Mouse (Mus musculus) midbrain, embryonic 13.5 days (tissue): ENCODE results near the gene Mepce. TPM values are rescaled to one million over a fixed set of nuclear protein-coding genes. Genes with fewer than 3 reads are reported as not detected.
"Not testable (repeated sequence)": the region's sequence is repeated elsewhere in the genome, so short reads cannot be mapped to it uniquely, and the experiment has no call there.

Experiments
- ATAC-seq: fragments of 200-750 bp; cut with Nextera tagmentation; 2 replicates; pipeline ENCODE4 v1.8.0; 2017; ENCODE audit warnings: mild to moderate bottlenecking, moderate TSS enrichment, moderate library complexity
- H3K27ac ChIP-seq: fragments of 300-500 bp; sonication (generic); 2 replicates; pipeline ENCODE4 v1.5.1; 2015; ENCODE audit warnings: inconsistent platforms, mild to moderate bottlenecking, moderate library complexity
- H3K27me3 ChIP-seq: fragments of 300-500 bp; sonication (generic); 2 replicates; pipeline ENCODE4 v1.6.1; 2015; ENCODE audit warnings: mild to moderate bottlenecking, inconsistent platforms
- H3K36me3 ChIP-seq: fragments of 300-500 bp; sonication (generic); 2 replicates; pipeline ENCODE4 v1.6.1; 2015; ENCODE audit warnings: mild to moderate bottlenecking, inconsistent platforms
- H3K4me1 ChIP-seq: fragments of 300-500 bp; sonication (generic); replicated peaks from 2 replicates; pipeline ENCODE4 v1.6.1; 2015; ENCODE audit warnings: inconsistent platforms
- H3K4me2 ChIP-seq: fragments of 300-500 bp; sonication (generic); replicated peaks from 2 replicates; pipeline ENCODE4 v1.6.1; 2015; ENCODE audit warnings: moderate library complexity, mild to moderate bottlenecking, inconsistent platforms
- H3K4me3 ChIP-seq: fragments of 300-500 bp; sonication (generic); replicated peaks from 2 replicates; pipeline ENCODE4 v1.5.1; 2015; ENCODE audit warnings: mild to moderate bottlenecking, inconsistent platforms
- H3K9ac ChIP-seq: fragments of 300-500 bp; sonication (generic); replicated peaks from 2 replicates; pipeline ENCODE4 v1.6.1; 2015; ENCODE audit warnings: mild to moderate bottlenecking, inconsistent platforms
- H3K9me3 ChIP-seq: fragments of 300-500 bp; sonication (generic); 2 replicates; pipeline ENCODE4 v1.6.1; 2016; ENCODE audit warnings: mild to moderate bottlenecking, inconsistent platforms
- WGBS: fragments of 180-500 bp; shearing (Covaris S2); methylation state at CpG from one replicate; pipeline ENCODE4 v1.1.7; 2015; 5-methylcytosine and 5-hydroxymethylcytosine counted together
- polyA plus RNA-seq: library from polyadenylated mRNA; unstranded; fragments of >200 nt; fragmentation: Nextera tagmentation; extraction: Ambion mirVana; gene quantifications from 2 replicates; pipeline ENCODE4 v1.2.1, GENCODE M21; 2015

The Mepce gene
- polyA plus RNA-seq, 1 experiment from 2014 or later = 11.0 TPM

GRCm38 (mm10) chr5:137753111-137753832 lies 34.2 kb downstream of the Mepce start:
- Histone ChIP-seq H3K4me3 (no peak overlapping the region), H3K36me3 (peaks cover 48% of the 10 kb centered on the region), H3K9ac (no peak overlapping the region), H3K27ac (no peak overlapping the region), H3K4me2 (no peak overlapping the region), H3K9me3 (no peaks in the 10 kb centered on the region), H3K27me3 (no peaks in the 10 kb centered on the region), H3K4me1 (peaks cover 25% of the 10 kb centered on the region)
- 85% methylated on average over 13 of the region's 13 CpGs for WGBS
- ATAC-seq = no peak

GRCm38 (mm10) chr5:137751988-137752387 lies 35.5 kb downstream of the Mepce start:
- no peak for ATAC-seq
- WGBS = 95% methylated on average over 6 of the region's 6 CpGs
- peaks cover 44% of the 10 kb centered on the region for H3K36me3 ChIP-seq
- no peaks in the 10 kb centered on the region for H3K9me3 ChIP-seq
- H3K4me1 ChIP-seq = peaks cover 27% of the 10 kb centered on the region
- H3K4me3 ChIP-seq = no peak overlapping the region
- H3K27ac ChIP-seq = no peak overlapping the region
- H3K9ac ChIP-seq = no peak overlapping the region
- H3K27me3 ChIP-seq = no peaks in the 10 kb centered on the region
- H3K4me2 ChIP-seq = no peak overlapping the region

GRCm38 (mm10) chr5:137751221-137751887 lies 36.1 kb downstream of the Mepce start:
- Histone ChIP-seq H3K36me3 (peaks cover 44% of the 10 kb centered on the region), H3K4me3 (no peak overlapping the region), H3K27ac (no peak overlapping the region), H3K9ac (no peak overlapping the region), H3K4me2 (no peak overlapping the region), H3K27me3 (no peaks in the 10 kb centered on the region), H3K9me3 (no peaks in the 10 kb centered on the region), H3K4me1 (peaks cover 32% of the 10 kb centered on the region)
- no peak for ATAC-seq
- 93% methylated on average over 13 of the region's 13 CpGs for whole genome bisulfite sequencing

- 93% methylated on average over 6 of the region's 8 CpGs for WGBS
- ATAC-seq, H3K4me2 ChIP-seq: not testable (repeated sequence)
Measured at GRCm38 (mm10) chr5:137750212-137750611, 37.2 kb downstream of the Mepce start.

GRCm38 (mm10) chr5:137749196-137749836 lies 38.1 kb downstream of the Mepce start:
- H3K9me3 ChIP-seq = no peaks in the 10 kb centered on the region
- peaks cover 44% of the 10 kb centered on the region for H3K4me1 ChIP-seq
- no peaks in the 10 kb centered on the region for H3K27me3 ChIP-seq
- H3K9ac ChIP-seq = no peak overlapping the region; the same call in 1 of the 2 replicates
- no peak overlapping the region for H3K4me3 ChIP-seq
- H3K36me3 ChIP-seq = peaks cover 37% of the 10 kb centered on the region
- no peak overlapping the region for H3K27ac ChIP-seq
- 84% methylated on average over 6 of the region's 6 CpGs for WGBS
- ATAC-seq = no peak
- H3K4me2 ChIP-seq = peak overlapping the region; percentile 99

More at GRCm38 (mm10) chr5:137750212-137750611, 37.2 kb downstream of the Mepce start:
- not testable (repeated sequence) for H3K9ac ChIP-seq, H3K4me3 ChIP-seq, H3K27ac ChIP-seq, H3K27me3 ChIP-seq, H3K9me3 ChIP-seq
- peaks cover 38% of the 10 kb centered on the region for H3K4me1 ChIP-seq
- peaks cover 38% of the 10 kb centered on the region for H3K36me3 ChIP-seq

GRCm38 (mm10) chr5:137748130-137748770 lies 39.2 kb downstream of the Mepce start:
- Histone ChIP-seq H3K4me2 (peak overlapping the region; percentile 99), H3K9me3 (no peaks in the 10 kb centered on the region), H3K4me3 (peak overlapping the region; percentile 65), H3K36me3 (peaks cover 26% of the 10 kb centered on the region), H3K27ac (peak overlapping the region; percentile 56), H3K9ac (peak overlapping the region; percentile 59), H3K27me3 (no peaks in the 10 kb centered on the region), H3K4me1 (peaks cover 44% of the 10 kb centered on the region)
- WGBS = 51% methylated on average over 5 of the region's 5 CpGs
- ATAC-seq = no peak

- peak overlapping the region; percentile 83 for H3K9ac ChIP-seq
- no peaks in the 10 kb centered on the region for H3K27me3 ChIP-seq
- peaks cover 44% of the 10 kb centered on the region for H3K4me1 ChIP-seq
- H3K36me3 ChIP-seq = peaks cover 19% of the 10 kb centered on the region
- 4% methylated on average over 26 of the region's 26 CpGs for WGBS
- H3K27ac ChIP-seq = peak overlapping the region; percentile 93; the same call in 1 of the 2 replicates
- H3K4me3 ChIP-seq = peak overlapping the region; percentile 65
- H3K9me3 ChIP-seq = no peaks in the 10 kb centered on the region
- peak overlapping the region; percentile 99 for H3K4me2 ChIP-seq
- 0 out of 2 replicates have a peak, but pooled peaks have one; percentile 2 for ATAC-seq
Measured at GRCm38 (mm10) chr5:137747326-137747961, 40.0 kb downstream of the Mepce start.

GRCm38 (mm10) chr5:137746851-137747325 lies 40.6 kb downstream of the Mepce start:
- peak overlapping the region; percentile 83 for H3K9ac ChIP-seq
- no peaks in the 10 kb centered on the region for H3K27me3 ChIP-seq
- H3K4me2 ChIP-seq = peak overlapping the region; percentile 99
- H3K27ac ChIP-seq = peak overlapping the region; percentile 93
- ATAC-seq = no peak
- under 1% methylated on average over 16 of the region's 16 CpGs for WGBS
- peak overlapping the region; percentile 65 for H3K4me3 ChIP-seq
- no peaks in the 10 kb centered on the region for H3K9me3 ChIP-seq
- peaks cover 47% of the 10 kb centered on the region for H3K4me1 ChIP-seq
- peaks cover 13% of the 10 kb centered on the region for H3K36me3 ChIP-seq

GRCm38 (mm10) chr5:137746282-137746850 lies 41.1 kb downstream of the Mepce start:
- H3K4me3 ChIP-seq = peak overlapping the region; percentile 65
- ATAC-seq = peak; percentile 31; the same call in 1 of the 2 replicates
- H3K4me1 ChIP-seq = peaks cover 52% of the 10 kb centered on the region
- H3K27me3 ChIP-seq = no peaks in the 10 kb centered on the region
- peak overlapping the region; percentile 93 for H3K27ac ChIP-seq
- H3K9me3 ChIP-seq = no peaks in the 10 kb centered on the region
- H3K36me3 ChIP-seq = peaks cover 8% of the 10 kb centered on the region
- peak overlapping the region; percentile 99 for H3K4me2 ChIP-seq
- H3K9ac ChIP-seq = peak overlapping the region; percentile 83
- 0% methylated on average over 18 of the region's 20 CpGs for WGBS

- peak within 1 kb of the TSS; percentile 65 for H3K4me3 ChIP-seq
- H3K27ac ChIP-seq = peak within 1 kb of the TSS; percentile 93
- peaks cover 53% of the 10 kb centered on the region for H3K4me1 ChIP-seq
- H3K27me3 ChIP-seq = no peaks in the 10 kb centered on the region
- WGBS = 6% methylated on average over 28 of the region's 28 CpGs
- peak within 1 kb of the TSS; percentile 83 for H3K9ac ChIP-seq
- H3K9me3 ChIP-seq = no peaks in the 10 kb centered on the region
- H3K36me3 ChIP-seq = no peaks in the 10 kb centered on the region
- peak; percentile 83 for ATAC-seq
- peak within 1 kb of the TSS; percentile 99 for H3K4me2 ChIP-seq
Measured at GRCm38 (mm10) chr5:137745214-137746171, 42.0 kb downstream of the Mepce start, which contains the start of gene Tsc22d4. Gene Tsc22d4, plus strand, starts transcription at chr5:137745730.
